Mouse (Mus musculus) cerebellum, adult 2 months (tissue): ENCODE measurements around the gene Igf1r. TPM values are rescaled to one million over a fixed set of nuclear protein-coding genes. Genes with fewer than 3 reads are reported as not detected.

Experiments
- DNase-seq, 2 experiments: peaks; one replicate each; pipeline ENCODE4 v3.0.0; 2021
- H3K27ac ChIP-seq: fragments of 200-500 bp; 2 replicates; pipeline ENCODE4 v1.5.1; 2012; ENCODE audit warnings: low read length, control low read depth, inconsistent platforms; ENCODE audit not compliant: insufficient read depth
- H3K27me3 ChIP-seq: fragments of 200-500 bp; 2 replicates; pipeline ENCODE4 v1.6.1; 2012; ENCODE audit warnings: inconsistent platforms, mild to moderate bottlenecking, low read length, moderate library complexity; ENCODE audit not compliant: control insufficient read depth, insufficient read depth
- H3K4me1 ChIP-seq: fragments of 200-500 bp; 2 replicates; pipeline ENCODE4 v1.6.1; 2011; ENCODE audit warnings: low read length; ENCODE audit not compliant: control insufficient read depth, insufficient read depth
- H3K4me3 ChIP-seq: fragments of 200-500 bp; replicated peaks from 2 replicates; pipeline ENCODE3; 2011; ENCODE audit warnings: mild to moderate bottlenecking, low read depth, low read length, control low read depth; ENCODE audit not compliant: insufficient read depth
- CTCF ChIP-seq: fragments of 200-500 bp; IDR thresholded peaks from 2 replicates; pipeline ENCODE4 v1.5.1; 2011; ENCODE audit warnings: low read depth, mild to moderate bottlenecking, control low read depth, low read length, moderate library complexity, borderline replicate concordance; ENCODE audit not compliant: insufficient read depth
- POLR2A ChIP-seq: fragments of 200-500 bp; IDR thresholded peaks from 2 replicates; pipeline ENCODE4 v1.6.1; 2011; ENCODE audit warnings: low read length, control low read depth, borderline replicate concordance; ENCODE audit not compliant: insufficient read depth
- WGBS: fragments of 180-500 bp; shearing (Covaris S2); methylation state at CpG from one replicate; pipeline ENCODE4 v1.1.7; 2018; 5-methylcytosine and 5-hydroxymethylcytosine counted together
- polyA plus RNA-seq: library from polyadenylated mRNA; depleted of rRNA; stranded (reverse); fragments of >200 nt; gene quantifications from 2 replicates; pipeline ENCODE4 v1.2.3, GENCODE M21; 2012

The Igf1r gene
- polyA plus RNA-seq, 1 experiment, result 20.5 TPM

DNA sequence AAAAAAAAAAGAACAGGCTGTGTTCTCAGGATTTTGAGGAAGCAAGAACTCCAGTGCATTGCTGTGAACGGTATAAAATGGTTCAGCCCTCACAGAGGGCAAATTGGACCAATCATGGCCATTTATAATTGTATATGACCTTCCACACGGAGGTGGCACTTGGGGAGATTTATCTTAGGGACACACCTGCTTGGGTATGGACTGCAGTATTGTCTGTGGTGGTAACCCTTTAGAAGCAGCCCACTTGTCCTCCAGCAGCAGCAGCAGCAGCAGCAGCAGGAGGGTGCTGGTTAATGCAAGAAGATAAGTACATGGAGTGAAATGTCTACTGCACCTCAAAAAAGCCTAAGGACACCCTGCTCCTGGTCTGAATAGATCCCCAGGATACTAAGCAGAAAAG is 86.9 kb downstream of the Igf1r start:
- no peak for TF ChIP-seq CTCF
- no peak for TF ChIP-seq POLR2A
- Histone ChIP-seq H3K27me3 (no peaks in the 10 kb centered on the region), H3K4me1 (peaks cover 4% of the 10 kb centered on the region), H3K27ac (no peak overlapping the region), H3K4me3 (no peak overlapping the region)
- DNase-seq, result no peak
- 88% methylated on average over 2 of the region's 2 CpGs for WGBS

DNA sequence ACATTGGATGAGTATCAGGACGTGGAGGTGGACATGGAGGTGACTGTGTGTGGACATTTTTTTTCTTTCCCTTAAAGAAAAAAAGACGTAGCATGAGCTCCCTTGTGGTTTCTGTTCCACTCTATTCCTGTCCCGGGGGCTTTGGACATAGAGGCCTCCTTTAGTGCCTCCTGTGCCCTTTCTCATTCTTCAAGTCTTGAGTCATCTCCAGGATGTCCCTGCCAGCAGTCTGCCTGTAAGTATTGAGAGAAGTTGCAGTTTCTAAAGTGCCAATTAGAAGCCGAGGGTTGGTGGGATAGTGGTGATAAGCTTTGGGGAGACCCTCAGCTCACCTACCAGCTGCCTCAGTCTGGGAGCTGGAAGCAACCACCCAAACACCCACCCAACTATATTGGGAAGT is 92.0 kb downstream of the Igf1r start:
- no peak for TF ChIP-seq CTCF
- TF ChIP-seq POLR2A, result no peak
- no peak overlapping the region for H3K27ac ChIP-seq

DNA sequence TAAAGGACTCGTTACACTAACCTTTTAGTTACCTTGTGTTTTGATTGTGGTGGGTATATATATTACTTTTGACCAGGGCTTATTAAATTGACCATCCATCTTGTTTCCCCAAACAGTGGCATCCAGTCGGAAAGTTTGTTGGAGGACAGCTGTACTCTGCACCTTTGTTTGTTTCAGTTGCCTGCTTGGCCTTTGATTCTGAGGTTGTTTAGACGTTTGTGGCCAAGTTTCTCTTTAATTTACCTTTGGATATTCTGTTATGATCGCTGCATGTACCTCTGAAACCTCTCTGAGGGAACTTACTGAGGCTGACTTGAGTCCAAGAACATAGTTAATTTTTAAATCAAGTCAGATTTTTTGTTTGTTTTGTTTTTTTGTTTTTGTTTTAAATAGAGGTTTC is 94.5 kb downstream of the Igf1r start:
- DNase-seq, result no peak
- no peak overlapping the region for H3K27ac ChIP-seq
- WGBS, result 87% methylated on average over 4 of the region's 4 CpGs
- H3K27me3 ChIP-seq, result no peaks in the 10 kb centered on the region
- no peak overlapping the region for H3K4me3 ChIP-seq
- peaks cover 12% of the 10 kb centered on the region for H3K4me1 ChIP-seq
- TF ChIP-seq POLR2A (no peak), CTCF (no peak)

More for the DNA sequence above, 92.0 kb downstream of the Igf1r start:
- WGBS, result 80% methylated on average over 4 of the region's 4 CpGs
- DNase-seq, result no peak
- Histone ChIP-seq H3K27me3 (no peaks in the 10 kb centered on the region), H3K4me3 (no peak overlapping the region), H3K4me1 (peaks cover 6% of the 10 kb centered on the region)

DNA sequence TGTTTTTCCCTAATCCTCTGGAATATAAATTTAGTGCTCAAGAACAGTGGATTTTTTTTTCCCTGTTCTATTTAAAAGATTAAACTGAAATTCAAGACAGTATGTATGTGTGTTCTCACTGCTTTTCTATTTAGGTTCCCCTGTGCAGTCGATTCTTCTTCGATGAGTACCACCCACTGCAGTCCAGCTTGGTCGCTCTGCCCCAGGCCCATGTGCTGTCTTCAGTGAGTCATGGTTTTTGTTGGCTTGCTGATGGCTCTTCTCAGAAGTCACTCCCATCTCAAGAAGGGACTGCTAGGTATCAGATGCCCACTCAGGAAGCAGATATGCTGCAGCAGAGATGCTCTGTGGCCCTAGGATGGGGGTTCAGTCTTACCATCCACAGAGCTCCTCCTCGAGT is 95.9 kb downstream of the Igf1r start:
- TF ChIP-seq CTCF (no peak), POLR2A (no peak)
- H3K4me3 ChIP-seq, result no peak overlapping the region
- DNase-seq, result no peak
- H3K27ac ChIP-seq, result no peak overlapping the region
- no peaks in the 10 kb centered on the region for H3K27me3 ChIP-seq
- whole genome bisulfite sequencing, result 78% methylated on average over 4 of the region's 4 CpGs
- peaks cover 9% of the 10 kb centered on the region for H3K4me1 ChIP-seq

DNA sequence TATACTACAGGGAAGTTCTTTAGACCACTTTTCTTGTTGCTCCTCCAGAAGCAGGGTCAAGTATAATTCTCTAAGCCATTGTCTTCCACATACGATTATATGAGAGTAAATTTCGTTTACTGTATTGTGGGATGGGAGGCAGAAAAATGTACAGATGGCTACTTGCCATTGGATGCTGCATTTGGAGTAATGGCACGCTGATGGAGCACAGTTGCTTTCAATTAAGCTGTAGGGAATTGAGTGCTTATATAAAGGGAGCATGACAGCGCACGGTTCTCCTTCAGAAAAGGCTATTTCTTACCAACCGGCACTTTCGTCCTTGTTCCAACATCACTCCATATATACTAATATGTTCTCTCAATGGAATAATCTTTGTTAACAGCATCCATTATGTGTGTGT is 96.4 kb downstream of the Igf1r start:
- Histone ChIP-seq H3K4me3 (no peak overlapping the region), H3K4me1 (peaks cover 12% of the 10 kb centered on the region), H3K27ac (no peak overlapping the region), H3K27me3 (no peaks in the 10 kb centered on the region)
- TF ChIP-seq CTCF (no peak), POLR2A (no peak)
- 82% methylated on average over 7 of the region's 7 CpGs for WGBS
- DNase-seq, result no peak

GRCm38 (mm10) chr7:68053002-68053624 is 100.5 kb downstream of the Igf1r start:
- WGBS, result 88% methylated on average over 10 of the region's 10 CpGs
- H3K27ac ChIP-seq, result no peak overlapping the region
- peaks cover 19% of the 10 kb centered on the region for H3K4me1 ChIP-seq
- DNase-seq, result no peak
- TF ChIP-seq POLR2A, result no peak
- no peak for TF ChIP-seq CTCF
- no peaks in the 10 kb centered on the region for H3K27me3 ChIP-seq
- no peak overlapping the region for H3K4me3 ChIP-seq

- Histone ChIP-seq H3K27ac (no peak overlapping the region), H3K27me3 (no peaks in the 10 kb centered on the region), H3K4me3 (no peak overlapping the region), H3K4me1 (peaks cover 16% of the 10 kb centered on the region)
- no peak for DNase-seq
- TF ChIP-seq POLR2A (no peak), CTCF (no peak)
- 55% methylated on average over 2 of the region's 2 CpGs for WGBS
Observed at GRCm38 (mm10) chr7:68054498-68054897, 101.9 kb downstream of the Igf1r start.

DNA sequence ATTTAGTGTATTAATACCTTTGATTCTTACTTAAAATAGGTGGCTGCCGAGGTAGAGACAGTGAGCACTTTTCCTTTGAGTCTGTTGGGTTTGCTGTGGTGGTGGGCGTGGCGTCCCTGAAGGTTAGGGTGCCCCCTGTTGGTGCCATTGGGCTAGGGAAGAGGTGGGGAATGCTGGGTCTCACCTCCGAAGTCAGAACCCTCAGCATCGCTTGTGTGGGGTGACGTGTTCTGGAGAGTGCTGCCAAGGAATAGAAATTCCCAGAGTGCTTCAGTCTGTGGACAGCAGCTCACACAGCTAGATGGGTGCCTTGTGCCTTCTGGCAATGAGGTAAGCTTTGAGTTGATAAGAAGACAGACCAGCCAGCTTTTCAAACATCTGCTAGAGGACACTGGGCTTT is 102.3 kb downstream of the Igf1r start:
- no peak overlapping the region for H3K27ac ChIP-seq
- H3K4me3 ChIP-seq, result no peak overlapping the region
- TF ChIP-seq POLR2A (no peak), CTCF (peak; percentile 28; the same call in 1 of the 2 replicates)
- WGBS, result 74% methylated on average over 6 of the region's 6 CpGs
- DNase-seq, result no peak
- no peaks in the 10 kb centered on the region for H3K27me3 ChIP-seq
- peaks cover 16% of the 10 kb centered on the region for H3K4me1 ChIP-seq

GRCm38 (mm10) chr7:68057010-68057409 is 104.4 kb downstream of the Igf1r start:
- TF ChIP-seq POLR2A (no peak), CTCF (no peak)
- H3K27me3 ChIP-seq, result no peaks in the 10 kb centered on the region
- H3K4me3 ChIP-seq, result no peak overlapping the region
- H3K4me1 ChIP-seq, result peaks cover 20% of the 10 kb centered on the region
- H3K27ac ChIP-seq, result no peak overlapping the region
- no peak for DNase-seq
- 80% methylated on average over 3 of the region's 3 CpGs for WGBS
